In genomic region chr5:120522649-120523048, GRCm38 (mm10) we compare ENCODE assay signal across 11 mouse cellular contexts. TPM values are rescaled to one million over a fixed set of nuclear protein-coding genes. Genes with fewer than 3 reads are reported as not detected.
A peak's percentile ranks its signal among the peaks of the same experiment; 100 is the strongest.
DNase-seq lines count a peak whose midpoint lies in the region; ATAC-seq and TF ChIP-seq lines count a peak whose summit lies in the region.
"Had no signal": no experiment of that assay in that cellular context is flagged by ENCODE, and none has a peak within 500 bp of the region (broad histone marks: within the 10 kb centered on the region; RNA-seq: fewer than 3 reads in every experiment).

No protein-coding gene starts in this region.

- no peaks in the 10 kb centered on the region for H3K9me3 ChIP-seq in G1E (replicated peaks)
- H3K9me3 ChIP-seq: limb, embryonic 13.5 days; neural tube, embryonic 13.5 days had no signal

- peak; percentile 52 for DNase-seq in kidney, adult 18-20 months
- DNase-seq in kidney, adult 11 months: no peak
- no peak for DNase-seq in G1E (ENCODE audit: low spot score)
- DNase-seq in induced T-regulatory cell, adult 2 months (ENCODE audit: low read depth): peak; percentile 73
- peak; percentile 37 to 73 for DNase-seq in spleen, postnatal 10 days (ENCODE audit: low spot score in 2 of 2)
- DNase-seq in retina, embryonic 14.5 days (ENCODE audit: low spot score): no peak
- no peak for DNase-seq in left cerebral cortex, postnatal 14 days (ENCODE audit: low spot score in 2 of 2)
- no peak for DNase-seq in left cerebral cortex, adult 8-10 months (ENCODE audit: low spot score in 2 of 2)

- no peak overlapping the region for H3K4me3 ChIP-seq in G1E (ENCODE audit: low read depth, low read length)
- H3K4me3 ChIP-seq: limb, embryonic 13.5 days; neural tube, embryonic 13.5 days had no signal

- H3K27me3 ChIP-seq in G1E (ENCODE audit: insufficient read depth, low read length): no peaks in the 10 kb centered on the region
- H3K27me3 ChIP-seq: limb, embryonic 13.5 days; neural tube, embryonic 13.5 days had no signal

- TF ChIP-seq CTCF in G1E (IDR thresholded peaks at IDR 0.05; ENCODE audit: low read depth, low read length): no peak

- peaks cover 13% of the 10 kb centered on the region for H3K4me1 ChIP-seq in G1E (ENCODE audit: insufficient read depth, low read depth, low read length)

- H3K36me3 ChIP-seq in G1E (replicated peaks): peaks cover 63% of the 10 kb centered on the region
- H3K36me3 ChIP-seq: neural tube, embryonic 13.5 days had no signal

- intact Hi-C loops in left cerebral cortex, postnatal 14 days (cut with DNase I): loop anchor here (5.0 kb wide), 1 partner anchor 80 kb away; no protein-coding TSS in a partner anchor

- 0 out of 2 replicates have a peak, but pooled peaks have one; percentile 22 for ATAC-seq in G1E (ENCODE audit: extremely low read depth, insufficient number of reproducible peaks, low FRiP score, poor library complexity, severe bottlenecking)

RNA-seq across cellular contexts. Expression of gene Slc8b1, which starts 11.7 kb away (rescaled TPM):
- total RNA-seq in G1E (2014; fragmentation: Nextera tagmentation) (5.3 and 6.6 TPM in 2 replicates), G1E (2017) (3.7 and 6.2 TPM in 2 replicates)
- 3.4 and 3.6 TPM in 2 replicates for polyA plus RNA-seq in G1E (2012)
- total RNA-seq in left cerebral cortex, postnatal 14 days (2021): 1 to 10 TPM; 5.2 to 5.4 TPM
- total RNA-seq in left cerebral cortex, adult 8-10 months (2022): 1 to 10 TPM; 5.0 to 8.6 (median 6.3) TPM

RNA-seq across cellular contexts. Expression of gene Plbd2, which starts 19.2 kb away (rescaled TPM):
- total RNA-seq in G1E (2014; fragmentation: Nextera tagmentation): 13.2 and 19.6 TPM in 2 replicates
- total RNA-seq in G1E (2017): 8.4 and 8.7 TPM in 2 replicates
- 20.6 and 26.1 TPM in 2 replicates for polyA plus RNA-seq in G1E (2012)
- total RNA-seq in left cerebral cortex, postnatal 14 days (2021): 10 to 100 TPM; 77.4 to 81.8 TPM
- 10 to 100 TPM; 59.8 to 67.4 (median 64.8) TPM for total RNA-seq in left cerebral cortex, adult 8-10 months (2022)

RNA-seq across cellular contexts. Expression of gene Sds, which starts 46.3 kb away (rescaled TPM):
- total RNA-seq in G1E (2014; fragmentation: Nextera tagmentation) (not detected in 2 replicates), G1E (2017) (not detected in 2 replicates)
- not detected in 2 replicates for polyA plus RNA-seq in G1E (2012)
- total RNA-seq in left cerebral cortex, postnatal 14 days (2021): not detected
- 1 to 10 TPM in 1 of 4 experiments, under 1 TPM in 2, not detected in 1; 0.61 to 2.0 (median 1.00) TPM for total RNA-seq in left cerebral cortex, adult 8-10 months (2022)
- polyA plus RNA-seq: gonadal fat pad, adult 2 months; limb, embryonic 13.5 days; neural tube, embryonic 13.5 days had no signal

RNA-seq across cellular contexts. Expression of gene Sdsl, which starts 50.0 kb away (rescaled TPM):
- not detected in 2 replicates for total RNA-seq in G1E (2014; fragmentation: Nextera tagmentation)
- 0.70 and 1.6 TPM in 2 replicates for total RNA-seq in G1E (2017)
- polyA plus RNA-seq in G1E (2012): 0.98 and 1.1 TPM in 2 replicates
- 1 to 10 TPM; 5.1 to 5.4 TPM for total RNA-seq in left cerebral cortex, postnatal 14 days (2021)
- 1 to 10 TPM; 4.2 to 7.8 (median 6.2) TPM for total RNA-seq in left cerebral cortex, adult 8-10 months (2022)

Comparison
In these comparisons a context has a peak if more than half of its experiments do, and no peak if none do; other contexts are left out.
1. DNase-seq: peak in kidney, adult 18-20 months (single experiment), induced T-regulatory cell, adult 2 months (single experiment) and spleen, postnatal 10 days (2 of 2); none in kidney, adult 11 months (single experiment), G1E (single experiment), retina, embryonic 14.5 days (single experiment), left cerebral cortex, postnatal 14 days (0 of 2) and left cerebral cortex, adult 8-10 months (0 of 2).